Mouse (Mus musculus): ENCODE data around the gene Lrp10. TPM values are rescaled to one million over a fixed set of nuclear protein-coding genes. Genes with fewer than 3 reads are reported as not detected.

The Lrp10 gene
- polyA plus RNA-seq, 1 experiment from 2014 or later, result 30.1 TPM

- WGBS, result 15% methylated on average over 12 of the region's 12 CpGs
- peak; percentile 32 for ATAC-seq (ENCODE audit: low read depth)
- no peaks in the 10 kb centered on the region for H3K9me3 ChIP-seq
- peaks cover 16% of the 10 kb centered on the region for H3K4me1 ChIP-seq (replicated peaks)
- peak overlapping the region; percentile 87 for H3K4me2 ChIP-seq
- H3K9ac ChIP-seq, result peak overlapping the region; percentile 84
- H3K27ac ChIP-seq (replicated peaks), result peak overlapping the region; percentile 71
- H3K4me3 ChIP-seq, result peak overlapping the region; percentile 80
- peaks cover 15% of the 10 kb centered on the region for H3K36me3 ChIP-seq
- no peaks in the 10 kb centered on the region for H3K27me3 ChIP-seq
These were observed 604 bp upstream of the Lrp10 start for GRCm38 (mm10) chr14:54463108-54463958.

GRCm38 (mm10) chr14:54464293-54465005, 512 bp downstream of the Lrp10 start:
- peak overlapping the region; percentile 84 for H3K9ac ChIP-seq
- peak overlapping the region; percentile 87 for H3K4me2 ChIP-seq
- H3K4me1 ChIP-seq (replicated peaks), result peaks cover 16% of the 10 kb centered on the region
- H3K27ac ChIP-seq (replicated peaks), result peak overlapping the region; percentile 71
- under 1% methylated on average over 38 of the region's 57 CpGs for WGBS
- H3K9me3 ChIP-seq, result no peaks in the 10 kb centered on the region
- peaks cover 26% of the 10 kb centered on the region for H3K36me3 ChIP-seq
- H3K27me3 ChIP-seq, result no peaks in the 10 kb centered on the region
- H3K4me3 ChIP-seq, result peak overlapping the region; percentile 80
- peak; percentile 80 for ATAC-seq (ENCODE audit: low read depth)

- H3K9me3 ChIP-seq, result no peaks in the 10 kb centered on the region
- H3K4me2 ChIP-seq, result no peak overlapping the region
- peaks cover 43% of the 10 kb centered on the region for H3K36me3 ChIP-seq
- H3K4me3 ChIP-seq, result no peak overlapping the region
- no peak for ATAC-seq (ENCODE audit: low read depth)
- 92% methylated on average over 2 of the region's 2 CpGs for WGBS
- no peak overlapping the region for H3K9ac ChIP-seq
- no peaks in the 10 kb centered on the region for H3K27me3 ChIP-seq
- no peak overlapping the region for H3K27ac ChIP-seq (replicated peaks)
- H3K4me1 ChIP-seq (replicated peaks), result peaks cover 15% of the 10 kb centered on the region
These were observed 7.5 kb downstream of the Lrp10 start for GRCm38 (mm10) chr14:54471467-54471866.

- peaks cover 38% of the 10 kb centered on the region for H3K36me3 ChIP-seq
- WGBS, result 63% methylated on average over 5 of the region's 5 CpGs
- H3K4me3 ChIP-seq, result no peak overlapping the region
- ATAC-seq (ENCODE audit: low read depth), result no peak
- H3K4me1 ChIP-seq (replicated peaks), result peaks cover 27% of the 10 kb centered on the region
- no peaks in the 10 kb centered on the region for H3K27me3 ChIP-seq
- H3K27ac ChIP-seq (replicated peaks), result no peak overlapping the region; the same call in 1 of the 2 replicates
- H3K4me2 ChIP-seq, result no peak overlapping the region
- 0 out of 2 replicates have a peak overlapping the region, but pooled peaks have one; percentile 8 for H3K9ac ChIP-seq
- H3K9me3 ChIP-seq, result no peaks in the 10 kb centered on the region
These were observed 8.7 kb downstream of the Lrp10 start for GRCm38 (mm10) chr14:54472671-54473070.

GRCm38 (mm10) chr14:54474744-54475143, 10.8 kb downstream of the Lrp10 start:
- Histone ChIP-seq H3K36me3 (peaks cover 24% of the 10 kb centered on the region), H3K9ac (no peak overlapping the region), H3K4me3 (no peak overlapping the region), H3K9me3 (no peaks in the 10 kb centered on the region), H3K4me2 (no peak overlapping the region), H3K27ac (replicated peaks) (no peak overlapping the region), H3K4me1 (replicated peaks) (peaks cover 45% of the 10 kb centered on the region), H3K27me3 (peaks cover 19% of the 10 kb centered on the region)
- ATAC-seq (ENCODE audit: low read depth), result no peak
- WGBS, result 66% methylated on average over 5 of the region's 5 CpGs

GRCm38 (mm10) chr14:54475941-54476844, 12.3 kb downstream of the Lrp10 start, which contains the start of gene Rem2:
Rem2 (plus strand) TSS chr14:54476100.
- Histone ChIP-seq H3K4me2 (peak within 1 kb of the TSS; percentile 85), H3K9me3 (no peaks in the 10 kb centered on the region), H3K9ac (peak within 1 kb of the TSS; percentile 89), H3K4me3 (peak within 1 kb of the TSS; percentile 64), H3K27ac (replicated peaks) (peak within 1 kb of the TSS; percentile 76), H3K4me1 (replicated peaks) (peaks cover 59% of the 10 kb centered on the region), H3K36me3 (peaks cover 10% of the 10 kb centered on the region; the same call in 1 of the 2 replicates), H3K27me3 (peaks cover 32% of the 10 kb centered on the region)
- WGBS, result 1% methylated on average over 23 of the region's 23 CpGs
- ATAC-seq (ENCODE audit: low read depth), result peak; percentile 90

- whole genome bisulfite sequencing, result 68% methylated on average over 15 of the region's 15 CpGs
- H3K4me1 ChIP-seq (replicated peaks), result peaks cover 59% of the 10 kb centered on the region
- H3K4me2 ChIP-seq, result peak overlapping the region; percentile 85
- H3K27ac ChIP-seq (replicated peaks), result peak overlapping the region; percentile 76; the same call in 1 of the 2 replicates
- 0 out of 2 replicates have a peak, but pooled peaks cover 7% of the 10 kb centered on the region for H3K36me3 ChIP-seq
- peak; percentile 20; the same call in 1 of the 2 replicates for ATAC-seq (ENCODE audit: low read depth)
- H3K27me3 ChIP-seq, result peaks cover 33% of the 10 kb centered on the region
- H3K9me3 ChIP-seq, result no peaks in the 10 kb centered on the region
- peak overlapping the region; percentile 89 for H3K9ac ChIP-seq
- H3K4me3 ChIP-seq, result peak overlapping the region; percentile 64
These were observed 13.4 kb downstream of the Lrp10 start for GRCm38 (mm10) chr14:54477172-54477909.

- 2% methylated on average over 40 of the region's 40 CpGs for WGBS
- H3K27me3 ChIP-seq, result peaks cover 33% of the 10 kb centered on the region
- H3K4me2 ChIP-seq, result peak overlapping the region; percentile 57
- no peak for ATAC-seq (ENCODE audit: low read depth)
- no peak overlapping the region for H3K27ac ChIP-seq (replicated peaks)
- peak overlapping the region; percentile 63 for H3K9ac ChIP-seq
- no peaks in the 10 kb centered on the region for H3K9me3 ChIP-seq
- H3K4me3 ChIP-seq, result peak overlapping the region; percentile 31
- H3K36me3 ChIP-seq, result 0 out of 2 replicates have a peak, but pooled peaks cover 7% of the 10 kb centered on the region
- peaks cover 56% of the 10 kb centered on the region for H3K4me1 ChIP-seq (replicated peaks)
These were observed 15.5 kb downstream of the Lrp10 start for GRCm38 (mm10) chr14:54479451-54479920.

- 67% methylated on average over 6 of the region's 6 CpGs for WGBS
- Histone ChIP-seq H3K9me3 (no peaks in the 10 kb centered on the region), H3K4me1 (replicated peaks) (peaks cover 51% of the 10 kb centered on the region), H3K9ac (no peak overlapping the region), H3K4me3 (no peak overlapping the region), H3K4me2 (no peak overlapping the region), H3K27me3 (peaks cover 33% of the 10 kb centered on the region), H3K27ac (replicated peaks) (no peak overlapping the region), H3K36me3 (0 out of 2 replicates have a peak, but pooled peaks cover 7% of the 10 kb centered on the region)
- no peak for ATAC-seq (ENCODE audit: low read depth)
These were observed 16.7 kb downstream of the Lrp10 start for GRCm38 (mm10) chr14:54480673-54481072.

GRCm38 (mm10) chr14:54481402-54481801, 17.5 kb downstream of the Lrp10 start:
- Histone ChIP-seq H3K36me3 (0 out of 2 replicates have a peak, but pooled peaks cover 7% of the 10 kb centered on the region), H3K4me2 (no peak overlapping the region), H3K4me1 (replicated peaks) (peaks cover 45% of the 10 kb centered on the region), H3K9me3 (no peaks in the 10 kb centered on the region), H3K27ac (replicated peaks) (no peak overlapping the region), H3K4me3 (no peak overlapping the region), H3K9ac (no peak overlapping the region), H3K27me3 (peaks cover 33% of the 10 kb centered on the region)
- WGBS, result 81% methylated on average over 8 of the region's 8 CpGs
- no peak for ATAC-seq (ENCODE audit: low read depth)
